Mouse (Mus musculus) urinary bladder, postnatal 14 days (tissue): ENCODE results near the gene Tnfrsf11a.
"Not testable (repeated sequence)": the region's sequence is repeated elsewhere in the genome, so short reads cannot be mapped to it uniquely, and the experiment has no call there.

Experiments
- DNase-seq: peaks from one replicate; pipeline ENCODE4 v3.0.0; 2021; ENCODE audit warnings: low spot score

Tnfrsf11a gene

GRCm38 (mm10) chr1:105785146-105785545, 4.6 kb downstream of the Tnfrsf11a start:
- peak; percentile 38 for DNase-seq

GRCm38 (mm10) chr1:105786731-105787357, 6.3 kb downstream of the Tnfrsf11a start:
- DNase-seq: peak; percentile 33

- no peak for DNase-seq
Observed at GRCm38 (mm10) chr1:105790103-105790502, 9.6 kb downstream of the Tnfrsf11a start.

GRCm38 (mm10) chr1:105794670-105795069, 14.2 kb downstream of the Tnfrsf11a start:
- no peak for DNase-seq

GRCm38 (mm10) chr1:105795705-105796104, 15.2 kb downstream of the Tnfrsf11a start:
- DNase-seq: no peak

- DNase-seq: no peak
Observed at GRCm38 (mm10) chr1:105800570-105800969, 20.1 kb downstream of the Tnfrsf11a start.

GRCm38 (mm10) chr1:105801252-105801651, 20.7 kb downstream of the Tnfrsf11a start:
- DNase-seq: no peak

GRCm38 (mm10) chr1:105802941-105803340, 22.4 kb downstream of the Tnfrsf11a start:
- DNase-seq: no peak

- no peak for DNase-seq
Observed at GRCm38 (mm10) chr1:105804285-105804684, 23.8 kb downstream of the Tnfrsf11a start.

- no peak for DNase-seq
Observed at GRCm38 (mm10) chr1:105805565-105805964, 25.0 kb downstream of the Tnfrsf11a start.

GRCm38 (mm10) chr1:105807028-105807722, 26.7 kb downstream of the Tnfrsf11a start:
- DNase-seq: no peak

GRCm38 (mm10) chr1:105812027-105812426, 31.5 kb downstream of the Tnfrsf11a start:
- not testable (repeated sequence) for DNase-seq

- DNase-seq: no peak
Observed at GRCm38 (mm10) chr1:105812960-105813708, 32.6 kb downstream of the Tnfrsf11a start.

- DNase-seq: no peak
Observed at GRCm38 (mm10) chr1:105813709-105814061, 33.2 kb downstream of the Tnfrsf11a start.

GRCm38 (mm10) chr1:105814402-105815270, 34.1 kb downstream of the Tnfrsf11a start:
- DNase-seq: no peak

- DNase-seq: no peak
Observed at GRCm38 (mm10) chr1:105815310-105815709, 34.8 kb downstream of the Tnfrsf11a start.

GRCm38 (mm10) chr1:105815736-105816135, 35.2 kb downstream of the Tnfrsf11a start:
- no peak for DNase-seq

- no peak for DNase-seq
Observed at GRCm38 (mm10) chr1:105819031-105819430, 38.5 kb downstream of the Tnfrsf11a start.

GRCm38 (mm10) chr1:105819740-105820139, 39.2 kb downstream of the Tnfrsf11a start:
- no peak for DNase-seq

GRCm38 (mm10) chr1:105824356-105824755, 43.8 kb downstream of the Tnfrsf11a start:
- no peak for DNase-seq

GRCm38 (mm10) chr1:105824980-105825379, 44.5 kb downstream of the Tnfrsf11a start:
- no peak for DNase-seq

- DNase-seq: no peak
Observed at GRCm38 (mm10) chr1:105827374-105827773, 46.9 kb downstream of the Tnfrsf11a start.
